Mouse (Mus musculus) forebrain, embryonic 14.5 days (tissue): ENCODE results near the gene Hoxd12. TPM values are rescaled to one million over a fixed set of nuclear protein-coding genes. Genes with fewer than 3 reads are reported as not detected.

Experiments used
- ATAC-seq: fragments of 200-750 bp; cut with Nextera tagmentation; 2 replicates; pipeline ENCODE4 v1.8.0; 2017; ENCODE audit warnings: mild to moderate bottlenecking, moderate library complexity
- DNase-seq: peaks from one replicate; pipeline ENCODE4 v3.0.0-alpha.2; 2015; ENCODE audit warnings: low spot score
- H3K27ac ChIP-seq: fragments of 300-500 bp; sonication (generic); 2 replicates; pipeline ENCODE4 v1.5.1; 2014; ENCODE audit warnings: low read depth, mild to moderate bottlenecking, control low read depth, low read length, moderate library complexity
- H3K27me3 ChIP-seq: fragments of 300-500 bp; sonication (generic); replicated peaks from 2 replicates; pipeline ENCODE4 v1.6.1; 2014; ENCODE audit warnings: low read length, control low read depth, mixed read lengths; ENCODE audit not compliant: control insufficient read depth, insufficient read depth
- H3K36me3 ChIP-seq: fragments of 300-500 bp; sonication (generic); 2 replicates; pipeline ENCODE4 v1.6.1; 2014; ENCODE audit warnings: low read length, control low read depth; ENCODE audit not compliant: control insufficient read depth, insufficient read depth
- H3K4me1 ChIP-seq: fragments of 300-500 bp; sonication (generic); 2 replicates; pipeline ENCODE4 v1.6.1; 2014; ENCODE audit warnings: antibody characterized with exemption, low read length, control low read depth; ENCODE audit not compliant: control insufficient read depth, insufficient read depth
- H3K4me2 ChIP-seq: fragments of 300-500 bp; sonication (generic); 2 replicates; pipeline ENCODE4 v1.6.1; 2014; ENCODE audit warnings: mild to moderate bottlenecking, control low read depth, low read length
- H3K4me3 ChIP-seq: fragments of 300-500 bp; sonication (generic); 2 replicates; pipeline ENCODE4 v1.5.1; 2014; ENCODE audit warnings: low read depth, low read length, control low read depth
- H3K9ac ChIP-seq: fragments of 300-500 bp; sonication (generic); 2 replicates; pipeline ENCODE4 v1.6.1; 2014; ENCODE audit warnings: mild to moderate bottlenecking, low read length, control low read depth, moderate library complexity
- H3K9me3 ChIP-seq: fragments of 300-500 bp; sonication (generic); replicated peaks from 2 replicates; pipeline ENCODE4 v1.6.1; 2016; ENCODE audit warnings: low read length, control low read depth, mixed read lengths; ENCODE audit not compliant: control insufficient read depth
- WGBS: fragments of 180-500 bp; shearing (Covaris S2); extraction: QIAGEN DNeasy Blood & Tissue Kit; methylation state at CpG from one replicate; pipeline ENCODE4 v1.1.7; 2014; 5-methylcytosine and 5-hydroxymethylcytosine counted together
- polyA plus RNA-seq: library from polyadenylated mRNA; unstranded; fragments of >200 nt; fragmentation: Nextera tagmentation; extraction: Ambion mirVana; gene quantifications from 2 replicates; pipeline ENCODE4 v1.2.1, GENCODE M21; 2014

Hoxd12 gene
- polyA plus RNA-seq, 1 experiment from 2014 or later, result not detected

DNA sequence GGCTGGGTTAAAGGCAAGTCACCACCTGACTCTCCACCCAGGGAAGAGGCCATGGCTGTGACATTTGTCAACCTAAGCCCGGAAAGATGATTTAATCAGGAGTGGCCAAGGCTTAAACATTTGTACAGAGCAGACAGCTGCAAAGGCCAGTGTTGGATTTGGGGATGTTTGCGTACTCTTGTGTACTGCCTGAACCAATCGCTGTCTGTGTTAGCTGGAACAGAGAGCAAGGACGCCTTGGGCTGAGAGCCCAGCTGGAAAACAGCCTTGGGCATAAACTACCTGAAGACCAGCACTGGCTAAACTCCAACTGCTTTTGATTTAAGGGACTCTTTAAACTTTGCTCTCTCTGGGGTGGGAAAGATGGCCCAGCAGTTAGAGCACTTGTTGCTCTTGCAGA, 33.9 kb downstream of the Hoxd12 start:
- H3K4me1 ChIP-seq, result peaks cover 4% of the 10 kb centered on the region; the same call in 1 of the 2 replicates
- H3K36me3 ChIP-seq, result no peaks in the 10 kb centered on the region
- no peak overlapping the region for H3K4me2 ChIP-seq
- peaks cover 97% of the 10 kb centered on the region for H3K27me3 ChIP-seq
- no peak overlapping the region for H3K4me3 ChIP-seq
- DNase-seq, result no peak
- no peak overlapping the region for H3K27ac ChIP-seq
- H3K9me3 ChIP-seq, result no peaks in the 10 kb centered on the region
- 6% methylated on average over 4 of the region's 4 CpGs for WGBS
- no peak for ATAC-seq
- no peak overlapping the region for H3K9ac ChIP-seq

DNA sequence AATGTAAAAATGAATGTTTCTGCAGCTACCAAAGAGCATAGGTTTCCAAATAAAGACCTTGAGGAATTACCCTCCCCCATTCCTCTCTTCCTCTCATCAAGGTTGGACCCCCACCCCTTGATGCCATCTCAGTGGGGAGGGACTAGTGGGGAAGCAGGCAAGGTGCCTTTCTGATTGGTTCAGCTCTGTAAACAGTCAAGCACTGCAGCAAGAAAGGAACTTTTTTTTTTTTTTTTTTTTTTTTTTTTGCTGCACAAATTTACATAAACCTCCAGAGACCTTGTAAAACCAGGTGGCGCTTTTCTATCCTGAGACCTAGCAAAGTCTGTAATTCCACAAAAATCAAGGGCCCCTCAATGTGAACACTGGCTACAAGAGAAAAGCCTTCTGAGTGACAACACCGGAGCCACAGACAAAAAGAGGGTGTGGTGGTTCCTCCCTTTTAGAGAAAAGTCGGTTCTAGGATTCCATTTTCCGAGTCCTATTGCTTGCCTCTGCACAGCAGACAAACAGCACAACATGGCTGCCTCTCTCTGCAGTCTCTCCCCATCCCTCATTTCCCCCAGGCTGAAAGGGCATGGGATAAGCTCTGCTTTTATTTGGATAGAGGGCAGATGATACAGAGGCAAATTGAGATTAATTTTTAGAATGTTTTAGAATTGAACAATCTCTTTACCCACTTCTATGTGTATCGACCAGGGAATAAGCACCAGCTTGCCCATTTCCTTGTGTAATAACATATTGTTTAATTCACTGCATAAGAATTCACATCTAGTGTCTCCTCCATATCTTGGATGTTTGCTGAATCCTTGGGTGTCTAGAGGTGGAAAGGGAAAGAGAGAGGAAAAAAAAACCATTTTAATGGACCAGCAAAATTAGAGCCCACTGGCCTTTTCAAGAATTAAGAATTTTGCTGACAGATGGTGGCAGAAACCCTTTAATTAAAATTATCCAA, 34.9 kb downstream of the Hoxd12 start:
- Histone ChIP-seq H3K27me3 (peaks cover 97% of the 10 kb centered on the region), H3K4me1 (peaks cover 4% of the 10 kb centered on the region; the same call in 1 of the 2 replicates), H3K36me3 (no peaks in the 10 kb centered on the region), H3K4me2 (no peak overlapping the region), H3K27ac (no peak overlapping the region), H3K9me3 (no peaks in the 10 kb centered on the region), H3K9ac (no peak overlapping the region), H3K4me3 (no peak overlapping the region)
- WGBS, result 3% methylated on average over 5 of the region's 5 CpGs
- no peak for DNase-seq
- ATAC-seq, result no peak

DNA sequence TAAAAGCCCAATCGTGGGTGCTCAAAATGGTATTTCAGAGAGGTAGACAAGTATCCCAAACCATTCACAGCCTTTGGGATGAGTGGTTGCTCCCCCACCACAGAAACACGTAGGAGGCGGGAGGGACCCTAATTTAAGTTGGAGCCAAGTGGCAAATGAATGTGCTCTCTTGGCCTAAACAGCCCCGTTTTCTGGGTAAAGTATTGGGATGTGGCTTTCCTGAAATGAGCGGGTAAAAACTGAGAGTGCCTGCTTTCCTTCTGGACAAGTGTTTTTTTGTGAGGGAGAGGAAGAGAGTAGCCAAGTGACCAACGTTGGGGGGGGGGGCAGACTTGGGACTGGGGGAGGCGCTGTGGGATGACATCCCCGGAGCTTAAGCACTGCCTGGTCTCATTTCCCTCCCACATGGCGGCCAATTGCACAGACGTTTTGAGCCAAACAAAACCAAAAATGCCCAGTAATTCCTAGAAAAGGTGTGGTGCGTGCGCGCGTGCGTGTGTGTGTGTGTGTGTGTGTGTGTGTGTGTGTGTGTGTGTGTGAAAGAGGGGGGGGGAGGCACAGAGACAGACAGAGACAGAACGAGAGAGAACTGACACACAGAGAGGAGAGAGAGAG, 36.2 kb downstream of the Hoxd12 start:
- WGBS, result 1% methylated on average over 16 of the region's 16 CpGs
- ATAC-seq, result no peak
- H3K9ac ChIP-seq, result no peak overlapping the region
- DNase-seq, result no peak
- no peaks in the 10 kb centered on the region for H3K36me3 ChIP-seq
- no peak overlapping the region for H3K4me3 ChIP-seq
- peaks cover 97% of the 10 kb centered on the region for H3K27me3 ChIP-seq
- no peaks in the 10 kb centered on the region for H3K9me3 ChIP-seq
- no peaks in the 10 kb centered on the region for H3K4me1 ChIP-seq
- no peak overlapping the region for H3K27ac ChIP-seq
- H3K4me2 ChIP-seq, result no peak overlapping the region

DNA sequence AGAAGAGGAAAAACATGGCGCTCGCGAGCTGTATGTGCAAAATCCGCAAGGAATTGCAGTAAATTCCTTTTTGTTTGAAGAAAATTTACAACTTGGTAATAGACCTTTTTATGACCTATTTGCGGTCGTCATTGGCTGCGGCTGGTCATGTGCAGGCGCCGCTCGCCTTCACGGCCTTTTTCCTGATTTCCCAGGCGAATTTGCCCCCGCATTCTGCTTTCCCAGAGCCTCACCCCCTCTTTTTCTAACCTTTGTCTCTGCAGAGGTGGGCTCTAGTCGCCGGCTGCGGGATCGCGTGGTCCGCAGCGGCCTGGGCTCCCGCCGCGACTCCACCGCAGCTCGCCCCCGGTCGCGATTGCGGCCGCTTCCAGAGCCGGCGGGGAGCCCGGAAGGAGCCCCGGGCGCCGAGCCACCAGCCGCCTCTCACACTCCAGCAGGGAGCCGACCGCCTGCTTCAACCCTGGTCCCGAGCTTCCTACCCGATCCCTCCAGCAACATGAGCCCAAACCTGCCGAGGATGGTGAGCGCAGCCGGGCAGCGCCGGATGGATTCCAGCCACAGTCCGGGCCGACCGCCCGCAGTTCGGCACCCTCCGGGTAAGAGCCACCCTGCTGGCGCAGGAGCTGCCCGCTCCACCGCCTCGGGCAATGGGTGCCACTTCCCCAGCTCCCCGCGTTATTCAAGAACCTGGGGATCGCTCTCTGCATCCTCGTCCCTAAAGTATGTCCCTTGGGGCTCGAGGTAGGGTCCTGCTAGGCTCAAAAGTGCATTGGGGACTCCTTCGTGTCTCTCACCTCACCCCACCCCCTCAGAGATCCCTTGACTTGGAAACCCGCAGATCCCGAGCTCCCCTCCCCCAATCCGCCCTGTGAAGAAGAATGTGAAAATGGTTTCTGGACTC, 37.2 kb downstream of the Hoxd12 start, which contains the start of the genes Hoxd3 and Hoxd4:
Hoxd3 (plus strand) TSS at position 207 of the 901 bp plus-strand sequence.
Hoxd4 (plus strand) TSS at position 209 of the 901 bp plus-strand sequence.
- Histone ChIP-seq H3K9me3 (no peaks in the 10 kb centered on the region), H3K4me3 (peak within 1 kb of the TSS; percentile 11; the same call in 1 of the 2 replicates), H3K36me3 (no peaks in the 10 kb centered on the region), H3K27ac (no peak within 1 kb of the TSS), H3K9ac (no peak within 1 kb of the TSS), H3K4me1 (no peaks in the 10 kb centered on the region), H3K4me2 (peak within 1 kb of the TSS; percentile 28; the same call in 1 of the 2 replicates), H3K27me3 (peaks cover 97% of the 10 kb centered on the region)
- DNase-seq (no peak), ATAC-seq (0 out of 2 replicates have a peak, but pooled peaks have one; percentile 20)
- WGBS, result under 1% methylated on average over 65 of the region's 65 CpGs

DNA sequence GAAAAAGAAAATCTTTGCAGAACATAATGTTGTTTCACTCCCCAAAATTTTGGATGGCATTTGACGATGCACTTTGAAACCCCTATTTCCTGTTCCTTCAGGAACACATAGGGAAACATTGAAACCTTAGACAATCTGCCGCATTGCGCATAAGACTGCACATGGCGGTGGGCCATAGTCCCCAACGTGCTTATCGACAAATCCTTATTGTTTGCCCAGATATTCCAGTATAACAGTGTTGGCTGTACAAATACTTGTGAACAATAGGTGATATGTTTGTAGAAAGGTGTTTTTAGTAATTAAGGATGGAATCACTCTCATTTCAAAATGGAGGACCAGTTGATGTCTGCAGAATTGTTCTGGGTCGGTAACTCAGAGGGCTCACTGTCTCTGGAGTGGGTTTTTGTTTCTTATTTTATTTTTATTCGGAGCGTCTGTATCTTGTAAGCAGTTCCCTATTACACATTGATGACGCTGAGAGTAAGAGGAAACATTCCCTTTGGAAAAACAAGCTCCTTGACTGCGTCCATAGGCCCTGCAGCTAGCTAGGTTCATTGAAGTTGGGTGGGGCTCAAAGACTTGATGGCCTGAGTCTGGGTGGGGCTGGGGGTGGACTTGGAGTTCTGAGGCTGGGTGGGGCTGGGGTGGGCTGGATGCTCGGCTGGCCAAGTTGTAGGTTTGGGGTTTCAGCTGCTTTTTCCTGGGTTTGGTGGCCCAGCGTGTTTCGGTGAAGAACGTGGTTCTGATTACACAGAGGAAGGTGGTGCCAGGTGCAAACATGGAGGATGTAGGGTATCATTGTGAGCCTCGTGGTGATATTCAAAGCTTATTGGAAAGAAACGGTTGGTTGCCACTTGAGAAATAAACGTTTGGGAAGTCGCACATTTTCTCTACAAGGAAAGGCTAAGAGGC, 38.7 kb downstream of the Hoxd12 start:
- H3K27ac ChIP-seq, result no peak overlapping the region
- no peak overlapping the region for H3K9ac ChIP-seq
- no peak overlapping the region for H3K4me2 ChIP-seq
- WGBS, result 2% methylated on average over 19 of the region's 19 CpGs
- H3K4me1 ChIP-seq, result no peaks in the 10 kb centered on the region
- H3K9me3 ChIP-seq, result no peaks in the 10 kb centered on the region
- H3K4me3 ChIP-seq, result no peak overlapping the region
- H3K27me3 ChIP-seq, result peaks cover 97% of the 10 kb centered on the region
- ATAC-seq, result no peak
- H3K36me3 ChIP-seq, result no peaks in the 10 kb centered on the region
- no peak for DNase-seq

DNA sequence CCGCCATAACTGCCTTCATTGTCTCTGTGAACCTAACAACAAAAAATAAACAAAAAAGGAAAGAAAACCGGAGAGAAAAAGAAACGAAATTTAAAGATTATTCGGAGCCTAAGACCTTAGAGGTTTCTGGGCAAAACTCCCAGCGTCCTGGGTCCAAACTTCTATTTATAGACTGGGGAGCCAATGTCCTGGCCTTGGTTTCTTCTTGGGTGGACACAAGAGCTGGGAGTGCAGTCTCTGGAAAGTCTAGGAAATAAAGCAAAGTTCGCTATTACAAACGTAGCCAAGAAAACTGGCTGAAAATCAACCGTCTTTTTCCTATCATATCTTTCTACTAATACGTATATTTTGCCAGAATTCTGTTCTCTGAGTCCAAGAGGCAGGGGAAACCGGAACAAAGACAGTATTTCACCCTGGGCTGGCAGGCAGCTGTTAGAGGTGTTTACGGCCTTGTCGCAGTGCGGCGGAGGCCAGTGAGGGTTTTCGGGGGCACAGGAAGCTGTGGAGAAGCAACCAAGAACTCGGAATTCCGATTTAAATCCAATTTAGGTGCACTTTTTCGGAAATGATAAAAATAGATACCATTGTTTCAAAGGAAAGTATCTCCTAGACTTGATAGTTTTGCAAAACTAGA, 39.5 kb downstream of the Hoxd12 start:
- H3K27me3 ChIP-seq, result peaks cover 97% of the 10 kb centered on the region
- H3K27ac ChIP-seq, result no peak overlapping the region
- WGBS, result 3% methylated on average over 18 of the region's 18 CpGs
- DNase-seq, result no peak
- no peaks in the 10 kb centered on the region for H3K9me3 ChIP-seq
- no peaks in the 10 kb centered on the region for H3K36me3 ChIP-seq
- no peak overlapping the region for H3K4me2 ChIP-seq
- ATAC-seq, result no peak
- H3K9ac ChIP-seq, result no peak overlapping the region
- H3K4me3 ChIP-seq, result no peak overlapping the region
- H3K4me1 ChIP-seq, result no peaks in the 10 kb centered on the region

DNA sequence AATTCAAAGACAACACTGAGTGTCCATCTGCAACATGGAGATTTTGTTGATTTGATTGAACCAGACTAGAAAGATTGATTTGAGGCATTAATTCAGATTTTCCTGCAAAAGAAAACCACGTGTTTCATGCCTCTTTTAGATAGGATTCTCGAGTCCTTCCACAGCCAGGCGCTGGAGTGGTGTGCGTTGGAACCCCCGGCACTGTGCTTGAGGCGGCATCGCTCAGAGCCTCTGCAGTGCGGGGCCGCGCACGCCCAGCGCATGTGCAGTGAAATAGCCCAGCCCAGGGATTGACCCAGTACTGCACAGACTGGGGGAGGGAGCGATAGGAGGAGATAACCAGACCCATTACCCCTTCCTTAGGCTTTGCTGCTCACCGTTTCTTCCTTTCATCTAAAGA, 40.1 kb downstream of the Hoxd12 start:
- Histone ChIP-seq H3K9me3 (no peaks in the 10 kb centered on the region), H3K27ac (no peak overlapping the region), H3K36me3 (no peaks in the 10 kb centered on the region), H3K27me3 (peaks cover 97% of the 10 kb centered on the region), H3K4me3 (no peak overlapping the region), H3K4me1 (no peaks in the 10 kb centered on the region), H3K9ac (no peak overlapping the region), H3K4me2 (no peak overlapping the region)
- DNase-seq, result no peak
- no peak for ATAC-seq
- 0% methylated on average over 14 of the region's 14 CpGs for WGBS
